Mouse (Mus musculus) spleen, adult 2 months (tissue): Measurements from ENCODE around the gene Tanc1.

Experiments used
- CTCF ChIP-seq: fragments of 200-500 bp; IDR thresholded peaks from 2 replicates; pipeline ENCODE4 v1.5.1; 2011; ENCODE audit warnings: mild to moderate bottlenecking, inconsistent platforms; ENCODE audit not compliant: insufficient read depth, insufficient read length, insufficient replicate concordance; ENCODE audit errors: extremely low read depth
- POLR2A ChIP-seq: fragments of 200-500 bp; IDR thresholded peaks from 2 replicates; pipeline ENCODE4 v1.6.1; 2011; ENCODE audit warnings: low read depth, low read length, inconsistent platforms

GRCm38 (mm10) chr2:59564947-59565346, 46.9 kb upstream of the Tanc1 start:
- TF ChIP-seq POLR2A, result no peak
- TF ChIP-seq CTCF, result no peak
